Mouse (Mus musculus): ENCODE data around the gene Slc15a2. TPM values are rescaled to one million over a fixed set of nuclear protein-coding genes. Genes with fewer than 3 reads are reported as not detected.

Gene Slc15a2
- total and polyA plus RNA-seq, 2 experiments from 2014 or later: 0.71 to 1.5 TPM

- H3K36me3 ChIP-seq (replicated peaks; ENCODE audit: control insufficient read depth, insufficient read depth, low read length): no peaks in the 10 kb centered on the region
- H3K9ac ChIP-seq (replicated peaks; ENCODE audit: low read depth, low read length): no peak overlapping the region
- WGBS: 82% methylated on average over 3 of the region's 3 CpGs
- H3K4me1 ChIP-seq (ENCODE audit: control insufficient read depth, insufficient read depth): no peaks in the 10 kb centered on the region
- H3K4me3 ChIP-seq (ENCODE audit: low read depth, low read length): no peak overlapping the region
- no peak overlapping the region for H3K27ac ChIP-seq (ENCODE audit: low read depth)
- TF ChIP-seq CTCF (IDR thresholded peaks at IDR 0.05; ENCODE audit: low read depth) (no peak), EP300 (IDR thresholded peaks at IDR 0.05; ENCODE audit: low read depth) (no peak)
- H3K4me2 ChIP-seq (ENCODE audit: low read depth, low read length): no peak overlapping the region
- no peaks in the 10 kb centered on the region for H3K9me3 ChIP-seq (replicated peaks; ENCODE audit: control insufficient read depth, low read length)
- no peaks in the 10 kb centered on the region for H3K27me3 ChIP-seq (ENCODE audit: control insufficient read depth, insufficient read depth, low read length)
- DNase-seq (ENCODE audit: low spot score) (no peak), ATAC-seq (ENCODE audit: insufficient read depth, low read depth) (no peak)
Observed at GRCm38 (mm10) chr16:36751979-36752378, 32.8 kb downstream of the Slc15a2 start.

GRCm38 (mm10) chr16:36747767-36748166, 37.0 kb downstream of the Slc15a2 start:
- Histone ChIP-seq H3K9ac (replicated peaks; ENCODE audit: low read depth, low read length) (no peak overlapping the region), H3K4me3 (ENCODE audit: low read depth, low read length) (no peak overlapping the region), H3K36me3 (replicated peaks; ENCODE audit: control insufficient read depth, insufficient read depth, low read length) (no peaks in the 10 kb centered on the region), H3K27ac (ENCODE audit: low read depth) (no peak overlapping the region), H3K9me3 (replicated peaks; ENCODE audit: control insufficient read depth, low read length) (no peaks in the 10 kb centered on the region), H3K4me1 (ENCODE audit: control insufficient read depth, insufficient read depth) (no peaks in the 10 kb centered on the region), H3K4me2 (ENCODE audit: low read depth, low read length) (no peak overlapping the region), H3K27me3 (ENCODE audit: control insufficient read depth, insufficient read depth, low read length) (no peaks in the 10 kb centered on the region)
- TF ChIP-seq EP300 (IDR thresholded peaks at IDR 0.05; ENCODE audit: low read depth) (no peak), CTCF (IDR thresholded peaks at IDR 0.05; ENCODE audit: low read depth) (no peak)
- DNase-seq (ENCODE audit: low spot score) (no peak), ATAC-seq (ENCODE audit: insufficient read depth, low read depth) (no peak)
- 47% methylated on average over 2 of the region's 2 CpGs for WGBS

- Histone ChIP-seq H3K9me3 (replicated peaks; ENCODE audit: control insufficient read depth, low read length) (no peaks in the 10 kb centered on the region), H3K36me3 (replicated peaks; ENCODE audit: control insufficient read depth, insufficient read depth, low read length) (no peaks in the 10 kb centered on the region), H3K4me2 (ENCODE audit: low read depth, low read length) (no peak overlapping the region), H3K4me3 (ENCODE audit: low read depth, low read length) (no peak overlapping the region), H3K27me3 (ENCODE audit: control insufficient read depth, insufficient read depth, low read length) (no peaks in the 10 kb centered on the region), H3K9ac (replicated peaks; ENCODE audit: low read depth, low read length) (no peak overlapping the region), H3K4me1 (ENCODE audit: control insufficient read depth, insufficient read depth) (no peaks in the 10 kb centered on the region), H3K27ac (ENCODE audit: low read depth) (no peak overlapping the region)
- TF ChIP-seq CTCF (IDR thresholded peaks at IDR 0.05; ENCODE audit: low read depth): no peak
- no peak for TF ChIP-seq EP300 (IDR thresholded peaks at IDR 0.05; ENCODE audit: low read depth)
- no peak for ATAC-seq (ENCODE audit: insufficient read depth, low read depth)
- whole genome bisulfite sequencing: 68% methylated on average over 4 of the region's 4 CpGs
- DNase-seq (ENCODE audit: low spot score): no peak
Observed at GRCm38 (mm10) chr16:36747068-36747467, 37.7 kb downstream of the Slc15a2 start.

DNA sequence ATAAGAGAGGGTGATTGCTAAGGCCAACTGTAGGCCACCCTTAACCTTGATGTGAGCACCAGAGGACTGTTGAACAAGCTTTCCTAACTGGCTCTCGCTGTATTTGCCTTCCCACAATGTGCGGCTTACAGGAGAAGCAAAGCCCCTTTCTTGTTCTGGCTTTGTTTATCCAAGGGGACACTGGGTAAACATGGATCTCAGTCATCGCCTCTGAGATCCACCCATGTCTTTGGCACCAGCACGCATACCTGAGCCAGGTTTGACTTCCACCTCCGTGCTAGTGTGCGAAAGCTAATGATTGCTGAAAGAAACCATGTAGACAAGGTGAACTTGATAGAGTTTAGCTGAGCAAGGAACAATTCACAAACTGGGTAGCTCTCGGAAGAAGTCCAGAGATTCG, 41.2 kb downstream of the Slc15a2 start:
- 85% methylated on average over 8 of the region's 8 CpGs for WGBS
- no peak for ATAC-seq (ENCODE audit: insufficient read depth, low read depth)
- no peaks in the 10 kb centered on the region for H3K9me3 ChIP-seq (replicated peaks; ENCODE audit: control insufficient read depth, low read length)

GRCm38 (mm10) chr16:36739404-36739930, 45.3 kb downstream of the Slc15a2 start:
- whole genome bisulfite sequencing: 52% methylated on average over 4 of the region's 4 CpGs
- no peak for DNase-seq (ENCODE audit: low spot score)

More for the DNA sequence above, 41.2 kb downstream of the Slc15a2 start:
- H3K9ac ChIP-seq (replicated peaks; ENCODE audit: low read depth, low read length): no peak overlapping the region
- no peak for DNase-seq (ENCODE audit: low spot score)
- no peak overlapping the region for H3K4me3 ChIP-seq (ENCODE audit: low read depth, low read length)
- no peaks in the 10 kb centered on the region for H3K4me1 ChIP-seq (ENCODE audit: control insufficient read depth, insufficient read depth)
- no peak overlapping the region for H3K4me2 ChIP-seq (ENCODE audit: low read depth, low read length)
- no peaks in the 10 kb centered on the region for H3K27me3 ChIP-seq (ENCODE audit: control insufficient read depth, insufficient read depth, low read length)
- no peaks in the 10 kb centered on the region for H3K36me3 ChIP-seq (replicated peaks; ENCODE audit: control insufficient read depth, insufficient read depth, low read length)
- H3K27ac ChIP-seq (ENCODE audit: low read depth): no peak overlapping the region
- no peak for TF ChIP-seq CTCF (IDR thresholded peaks at IDR 0.05; ENCODE audit: low read depth)
- TF ChIP-seq EP300 (IDR thresholded peaks at IDR 0.05; ENCODE audit: low read depth): no peak

GRCm38 (mm10) chr16:36735421-36735820, 49.3 kb downstream of the Slc15a2 start:
- Histone ChIP-seq H3K27ac (ENCODE audit: low read depth) (no peak overlapping the region), H3K4me2 (ENCODE audit: low read depth, low read length) (no peak overlapping the region), H3K36me3 (replicated peaks; ENCODE audit: control insufficient read depth, insufficient read depth, low read length) (no peaks in the 10 kb centered on the region), H3K27me3 (ENCODE audit: control insufficient read depth, insufficient read depth, low read length) (no peaks in the 10 kb centered on the region), H3K9ac (replicated peaks; ENCODE audit: low read depth, low read length) (no peak overlapping the region), H3K4me3 (ENCODE audit: low read depth, low read length) (no peak overlapping the region), H3K4me1 (ENCODE audit: control insufficient read depth, insufficient read depth) (no peaks in the 10 kb centered on the region), H3K9me3 (replicated peaks; ENCODE audit: control insufficient read depth, low read length) (no peaks in the 10 kb centered on the region)
- TF ChIP-seq EP300 (IDR thresholded peaks at IDR 0.05; ENCODE audit: low read depth) (no peak), CTCF (IDR thresholded peaks at IDR 0.05; ENCODE audit: low read depth) (no peak; the same call in 1 of the 2 replicates)
- ATAC-seq (ENCODE audit: insufficient read depth, low read depth) (no peak), DNase-seq (ENCODE audit: low spot score) (no peak)
- WGBS: 82% methylated on average over 3 of the region's 3 CpGs

More at GRCm38 (mm10) chr16:36739404-36739930, 45.3 kb downstream of the Slc15a2 start:
- no peaks in the 10 kb centered on the region for H3K27me3 ChIP-seq (ENCODE audit: control insufficient read depth, insufficient read depth, low read length)
- no peak overlapping the region for H3K9ac ChIP-seq (replicated peaks; ENCODE audit: low read depth, low read length)
- no peak overlapping the region for H3K4me2 ChIP-seq (ENCODE audit: low read depth, low read length)
- no peak for TF ChIP-seq EP300 (IDR thresholded peaks at IDR 0.05; ENCODE audit: low read depth)
- TF ChIP-seq CTCF (IDR thresholded peaks at IDR 0.05; ENCODE audit: low read depth): no peak
- ATAC-seq (ENCODE audit: insufficient read depth, low read depth): no peak
- H3K27ac ChIP-seq (ENCODE audit: low read depth): no peak overlapping the region
- H3K9me3 ChIP-seq (replicated peaks; ENCODE audit: control insufficient read depth, low read length): no peaks in the 10 kb centered on the region
- H3K36me3 ChIP-seq (replicated peaks; ENCODE audit: control insufficient read depth, insufficient read depth, low read length): no peaks in the 10 kb centered on the region
- no peak overlapping the region for H3K4me3 ChIP-seq (ENCODE audit: low read depth, low read length)
- no peaks in the 10 kb centered on the region for H3K4me1 ChIP-seq (ENCODE audit: control insufficient read depth, insufficient read depth)

Data from heart, postnatal 0 days (tissue).